Mouse (Mus musculus) myocyte (in vitro differentiated cells): ENCODE data around the gene Itih5. TPM values are rescaled to one million over a fixed set of nuclear protein-coding genes. Genes with fewer than 3 reads are reported as not detected.

Source experiments
- H3K27me3 ChIP-seq: one replicate; pipeline ENCODE4 v1.6.1; 2011; ENCODE audit not compliant: control insufficient read depth, insufficient read depth, insufficient read length
- H3K36me3 ChIP-seq: one replicate; pipeline ENCODE4 v1.6.1; 2011; ENCODE audit not compliant: control insufficient read depth, insufficient read depth
- H3K4me2 ChIP-seq: one replicate; pipeline ENCODE4 v1.6.1; 2011; ENCODE audit warnings: low read depth, control low read depth
- H3K4me3 ChIP-seq: one replicate; pipeline ENCODE4 v1.5.1; 2011; ENCODE audit warnings: mild to moderate bottlenecking, control low read depth, moderate library complexity
- H3K79me2 ChIP-seq: one replicate; pipeline ENCODE4 v1.6.1; 2011; ENCODE audit not compliant: control insufficient read depth, insufficient read depth
- H3ac ChIP-seq: one replicate; pipeline ENCODE4 v1.6.1; 2011; ENCODE audit not compliant: control insufficient read depth, insufficient read length
- CEBPB ChIP-seq: IDR thresholded peaks from 2 replicates; pipeline ENCODE4 v1.6.1; 2011; ENCODE audit warnings: mild to moderate bottlenecking, moderate library complexity; ENCODE audit not compliant: poor library complexity, insufficient read depth, severe bottlenecking
- E2F4 ChIP-seq: IDR thresholded peaks from one replicate; pipeline ENCODE4 v1.6.1; 2011; ENCODE audit warnings: mild to moderate bottlenecking, control low read depth, moderate library complexity; ENCODE audit not compliant: insufficient read depth
- MAX ChIP-seq: IDR thresholded peaks from one replicate; pipeline ENCODE4 v1.6.1; 2011; ENCODE audit warnings: low read depth, mild to moderate bottlenecking, control low read depth
- MYOD1 ChIP-seq, 3 experiments: IDR thresholded peaks; one replicate each; pipeline ENCODE4 v1.6.1; 2011; ENCODE audit warnings: control low read depth in 2 of 3, low read depth in 2 of 3, mild to moderate bottlenecking in 2 of 3, moderate library complexity in 1 of 3; ENCODE audit not compliant: insufficient read length in 2 of 3, control insufficient read depth in 1 of 3
- MYOG ChIP-seq, 3 experiments: IDR thresholded peaks; one replicate each; pipeline ENCODE4 v1.6.1; 2011; ENCODE audit warnings: control low read depth in 2 of 3, low read depth in 2 of 3, mild to moderate bottlenecking in 2 of 3; ENCODE audit not compliant: insufficient read length in 2 of 3, control insufficient read depth in 1 of 3, insufficient read depth in 1 of 3
- POLR2A ChIP-seq: IDR thresholded peaks from one replicate; pipeline ENCODE4 v1.6.1; 2011; ENCODE audit warnings: low read depth, mild to moderate bottlenecking, control low read depth, moderate library complexity; ENCODE audit not compliant: insufficient read length
- POLR2AphosphoS2 ChIP-seq: IDR thresholded peaks from one replicate; pipeline ENCODE4 v1.6.1; 2011; ENCODE audit warnings: low read depth, control low read depth; ENCODE audit not compliant: insufficient read length
- REST ChIP-seq: IDR thresholded peaks from one replicate; pipeline ENCODE4 v1.6.1; 2011; ENCODE audit warnings: mild to moderate bottlenecking, control low read depth, moderate library complexity; ENCODE audit not compliant: insufficient read depth, insufficient read length
- SRF ChIP-seq: IDR thresholded peaks from one replicate; pipeline ENCODE4 v1.6.1; 2011; ENCODE audit warnings: low read depth; ENCODE audit not compliant: control insufficient read depth, insufficient read length
- TCF12 ChIP-seq: IDR thresholded peaks from one replicate; pipeline ENCODE4 v1.6.1; 2011; ENCODE audit warnings: mild to moderate bottlenecking, control low read depth; ENCODE audit not compliant: poor library complexity, insufficient read depth, severe bottlenecking
- TCF3 ChIP-seq: IDR thresholded peaks from one replicate; pipeline ENCODE4 v1.6.1; 2011; ENCODE audit warnings: low read depth, control low read depth; ENCODE audit not compliant: insufficient read length
- USF1 ChIP-seq: IDR thresholded peaks from one replicate; pipeline ENCODE4 v1.6.1; 2011; ENCODE audit warnings: low read depth, mild to moderate bottlenecking, control low read depth, moderate library complexity
- polyA plus RNA-seq: library from polyadenylated mRNA; unstranded; fragments of >200 nt; fragmentation: generic; extraction: Trizol; gene quantifications from one replicate; pipeline ENCODE4 v1.2.1, GENCODE M21; 2012; ENCODE audit warnings: missing spikeins

Gene Itih5
- polyA plus RNA-seq, 1 experiment, result not detected

- Histone ChIP-seq H3K4me3 (no peak overlapping the region), H3K36me3 (no peaks in the 10 kb centered on the region), H3K27me3 (no peaks in the 10 kb centered on the region), H3K4me2 (no peak overlapping the region), H3ac (no peak overlapping the region), H3K79me2 (no peaks in the 10 kb centered on the region)
- no peak for TF ChIP-seq MAX
- no peak for TF ChIP-seq CEBPB
- TF ChIP-seq E2F4, result no peak
- TF ChIP-seq MYOD1 (IDR thresholded peaks at IDR 0.05; ENCODE audit: control insufficient read depth in 1 of 3, insufficient read length in 2 of 3, low read depth in 2 of 3), result peak in 2 of 3 experiments; percentile 9 to 43
- no peak for TF ChIP-seq TCF12
These were observed 112.5 kb downstream of the Itih5 start for GRCm38 (mm10) chr2:10265881-10266280.

DNA sequence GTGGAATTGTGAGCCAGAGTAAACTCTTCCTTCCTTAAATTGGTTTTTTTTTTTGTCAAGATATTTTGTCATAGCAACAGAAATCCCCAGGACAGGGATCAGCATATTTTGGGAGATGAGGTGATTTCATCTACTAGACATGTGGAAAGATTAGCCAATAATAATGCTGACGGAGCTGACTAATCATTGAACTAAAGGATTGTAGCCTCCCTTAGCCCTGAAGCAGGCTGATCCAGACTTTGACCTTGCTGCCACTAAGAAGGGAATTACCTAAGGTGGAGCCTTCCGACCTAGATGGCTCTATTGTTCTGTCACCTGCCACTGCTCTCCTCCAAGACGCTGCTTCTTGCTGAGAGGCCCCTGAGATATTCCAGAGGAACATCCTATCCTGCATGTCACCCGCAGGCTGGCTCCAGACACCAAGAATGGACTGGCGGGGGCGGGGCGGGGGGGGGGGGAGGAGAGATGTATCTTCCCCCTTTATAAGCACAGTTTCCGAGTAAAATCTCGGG lies 119.3 kb downstream of the Itih5 start:
- Histone ChIP-seq H3K4me3 (no peak overlapping the region), H3K4me2 (no peak overlapping the region), H3ac (no peak overlapping the region), H3K27me3 (no peaks in the 10 kb centered on the region), H3K79me2 (no peaks in the 10 kb centered on the region), H3K36me3 (no peaks in the 10 kb centered on the region)
- TF ChIP-seq REST (no peak), TCF3 (no peak), CEBPB (no peak), TCF12 (no peak), MYOG (IDR thresholded peaks at IDR 0.05; ENCODE audit: control insufficient read depth in 1 of 3, insufficient read depth in 1 of 3, insufficient read length in 2 of 3, low read depth in 2 of 3) (no peak), POLR2A (no peak), MAX (no peak), MYOD1 (IDR thresholded peaks at IDR 0.05; ENCODE audit: control insufficient read depth in 1 of 3, insufficient read length in 2 of 3, low read depth in 2 of 3) (no peak), USF1 (no peak), SRF (no peak), E2F4 (no peak), POLR2AphosphoS2 (no peak)

DNA sequence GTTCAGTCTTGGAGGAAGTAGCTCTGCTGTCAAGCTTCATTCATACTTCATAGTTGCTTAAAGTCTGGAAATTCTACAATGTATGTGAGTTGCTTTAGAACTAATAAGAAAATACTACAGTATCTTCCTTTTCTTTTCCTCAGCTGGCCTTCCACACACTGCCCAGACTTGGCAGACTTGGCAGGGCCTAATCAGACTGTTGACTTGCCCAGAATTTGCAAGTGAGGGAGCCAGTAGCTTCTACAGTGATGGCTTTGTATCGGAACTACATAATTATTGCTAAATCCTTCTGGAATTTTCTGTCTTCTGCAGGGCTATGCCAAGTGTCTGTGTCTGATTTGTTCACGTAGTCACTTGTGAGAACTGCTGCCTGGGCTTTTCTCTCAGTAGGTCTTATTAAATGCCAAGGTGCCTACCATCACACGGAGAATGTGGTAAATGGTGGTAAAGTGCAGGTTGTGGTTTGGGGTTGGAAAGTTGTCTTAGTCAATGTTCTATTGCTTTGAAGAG lies 120.2 kb downstream of the Itih5 start:
- H3K4me3 ChIP-seq, result no peak overlapping the region
- H3K27me3 ChIP-seq, result no peaks in the 10 kb centered on the region
- H3K79me2 ChIP-seq, result no peaks in the 10 kb centered on the region
- no peak overlapping the region for H3ac ChIP-seq
- TF ChIP-seq CEBPB (no peak), SRF (no peak), MYOG (IDR thresholded peaks at IDR 0.05; ENCODE audit: control insufficient read depth in 1 of 3, insufficient read depth in 1 of 3, insufficient read length in 2 of 3, low read depth in 2 of 3) (no peak), E2F4 (no peak), POLR2AphosphoS2 (no peak), MAX (no peak), REST (no peak), TCF3 (no peak), POLR2A (no peak), USF1 (no peak), MYOD1 (IDR thresholded peaks at IDR 0.05; ENCODE audit: control insufficient read depth in 1 of 3, insufficient read length in 2 of 3, low read depth in 2 of 3) (no peak), TCF12 (no peak)
- H3K4me2 ChIP-seq, result no peak overlapping the region
- H3K36me3 ChIP-seq, result no peaks in the 10 kb centered on the region

DNA sequence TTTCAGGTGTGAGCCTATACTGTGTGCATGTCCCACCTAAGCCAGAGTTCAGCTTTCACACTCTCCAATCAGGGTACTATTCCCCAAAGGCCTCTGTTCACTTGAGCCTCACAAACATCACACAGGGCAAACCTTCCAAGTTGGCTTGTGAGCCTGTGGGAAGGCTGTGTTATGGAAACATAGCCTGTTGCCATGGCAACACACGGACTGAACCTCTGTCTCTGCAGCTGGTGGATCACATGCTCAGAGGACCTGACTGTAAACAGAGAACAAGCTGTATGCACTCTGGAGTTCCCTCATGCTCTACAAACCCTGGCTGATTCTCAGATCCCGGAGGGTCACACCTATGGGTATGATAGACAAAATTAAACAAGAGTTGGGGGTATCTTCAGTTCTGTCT lies 122.8 kb downstream of the Itih5 start:
- TF ChIP-seq MYOD1 (IDR thresholded peaks at IDR 0.05; ENCODE audit: control insufficient read depth in 1 of 3, insufficient read length in 2 of 3, low read depth in 2 of 3) (no peak), TCF12 (no peak), POLR2A (no peak), POLR2AphosphoS2 (no peak), USF1 (no peak), E2F4 (no peak), TCF3 (no peak), REST (no peak), MYOG (IDR thresholded peaks at IDR 0.05; ENCODE audit: control insufficient read depth in 1 of 3, insufficient read depth in 1 of 3, insufficient read length in 2 of 3, low read depth in 2 of 3) (no peak), MAX (no peak), SRF (no peak), CEBPB (no peak)
- Histone ChIP-seq H3K4me3 (no peak overlapping the region), H3K4me2 (no peak overlapping the region), H3ac (no peak overlapping the region), H3K79me2 (no peaks in the 10 kb centered on the region), H3K27me3 (no peaks in the 10 kb centered on the region), H3K36me3 (no peaks in the 10 kb centered on the region)

- H3K4me2 ChIP-seq, result no peak overlapping the region
- H3K27me3 ChIP-seq, result no peaks in the 10 kb centered on the region
- H3K79me2 ChIP-seq, result no peaks in the 10 kb centered on the region
- H3K36me3 ChIP-seq, result no peaks in the 10 kb centered on the region
- no peak overlapping the region for H3K4me3 ChIP-seq
- no peak overlapping the region for H3ac ChIP-seq
- TF ChIP-seq SRF (no peak), CEBPB (no peak), MAX (no peak), MYOD1 (IDR thresholded peaks at IDR 0.05; ENCODE audit: control insufficient read depth in 1 of 3, insufficient read length in 2 of 3, low read depth in 2 of 3) (no peak), E2F4 (no peak), USF1 (no peak), TCF12 (no peak), POLR2A (no peak), TCF3 (no peak), REST (no peak), MYOG (IDR thresholded peaks at IDR 0.05; ENCODE audit: control insufficient read depth in 1 of 3, insufficient read depth in 1 of 3, insufficient read length in 2 of 3, low read depth in 2 of 3) (no peak), POLR2AphosphoS2 (no peak)
These were observed 130.3 kb downstream of the Itih5 start for GRCm38 (mm10) chr2:10283686-10284085.
